Mouse (Mus musculus) NIH3T3 (cell line): ENCODE data around the gene Olfr1030.
"Not testable (repeated sequence)": the region's sequence is repeated elsewhere in the genome, so short reads cannot be mapped to it uniquely, and the experiment has no call there.

Source experiments
- DNase-seq: peaks from one replicate; pipeline ENCODE4 v3.0.0-alpha.2; 2012; ENCODE audit warnings: low read depth

Gene Olfr1030

DNA sequence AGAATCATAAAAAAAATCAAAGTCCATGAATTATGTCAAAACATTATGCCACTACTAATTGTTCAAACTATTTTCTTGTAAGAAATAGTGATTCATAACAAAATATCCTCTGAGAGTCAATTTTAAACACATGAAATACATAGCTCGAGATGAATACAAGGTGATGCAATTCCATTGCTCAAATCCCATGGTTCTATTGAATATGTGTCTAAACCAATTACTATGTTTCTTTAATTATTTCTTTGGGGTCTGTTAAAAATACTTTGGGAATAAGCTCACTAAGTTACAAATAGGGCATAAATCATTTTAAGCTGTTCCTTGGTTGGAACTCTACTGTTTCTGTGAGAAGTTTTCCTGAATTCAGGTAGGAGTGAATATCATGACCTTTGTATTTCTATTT lies at the start of gene Olfr1030:
TSS of gene Olfr1030 (plus strand) at position 301 of the 400 bp plus-strand sequence.
- no peak for DNase-seq

DNA sequence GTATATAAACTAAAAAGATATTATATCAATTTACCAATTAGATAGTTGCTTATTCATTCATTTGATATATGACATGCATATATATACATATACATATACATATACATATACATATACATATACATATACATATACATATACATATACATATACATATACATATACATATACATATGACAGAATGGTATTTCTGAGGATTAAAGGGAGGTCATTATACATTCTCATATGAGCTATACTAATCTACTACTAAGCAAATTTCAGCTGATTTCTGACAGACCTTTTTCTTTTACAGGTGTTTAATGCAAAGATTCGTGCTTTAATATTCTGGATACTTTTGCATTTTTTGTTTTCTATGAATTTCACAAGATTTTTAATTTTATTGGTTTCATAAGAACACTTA lies 28.9 kb upstream of the Olfr1030 start, which contains the start of gene Olfr1028:
TSS of gene Olfr1028 (plus strand) at position 301 of the 400 bp plus-strand sequence.
- no peak for DNase-seq

DNA sequence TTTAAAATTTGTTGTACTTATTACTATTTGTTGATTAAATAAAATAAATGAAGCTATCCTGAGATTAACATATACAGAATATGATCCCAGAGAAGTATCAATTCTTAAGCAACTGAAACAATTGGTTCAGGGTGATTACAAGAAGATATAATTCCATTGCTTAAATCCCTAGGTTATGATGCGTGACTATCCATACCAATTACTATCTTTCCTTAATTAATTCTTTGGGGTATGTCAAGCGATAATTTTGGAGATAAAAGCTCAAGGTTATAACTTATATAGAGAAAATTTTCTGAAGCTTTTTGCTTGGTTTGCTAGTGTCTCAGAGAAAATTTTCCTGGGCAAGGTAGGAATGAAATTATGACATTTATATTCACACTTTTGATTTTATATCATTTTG lies 5.5 kb upstream of the Olfr1030 start, which contains the start of gene Olfr1029:
TSS of gene Olfr1029 (plus strand) at position 301 of the 400 bp plus-strand sequence.
- DNase-seq = no peak

DNA sequence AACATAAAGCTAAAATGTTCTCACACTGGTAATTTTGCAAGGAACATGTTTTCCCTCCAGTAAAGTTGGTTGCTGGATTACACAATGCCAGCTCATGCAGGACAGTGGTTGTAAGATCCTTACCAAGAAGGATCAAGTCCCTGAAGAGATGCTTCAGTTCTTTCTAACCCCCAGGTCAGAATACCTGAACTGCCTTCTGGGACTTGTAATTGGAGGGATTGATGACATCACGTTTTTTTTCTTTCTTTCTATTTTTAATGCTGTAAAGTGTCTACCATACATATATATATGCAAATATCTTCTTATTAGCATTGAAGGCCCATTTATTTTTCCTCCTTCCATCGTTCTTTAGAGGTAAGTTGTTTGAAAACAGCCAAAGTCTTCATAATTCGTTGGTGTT lies 10.9 kb downstream of the Olfr1030 start, which contains the start of gene Olfr1031:
TSS of gene Olfr1031 (plus strand) at position 301 of the 400 bp plus-strand sequence.
- DNase-seq = no peak

DNA sequence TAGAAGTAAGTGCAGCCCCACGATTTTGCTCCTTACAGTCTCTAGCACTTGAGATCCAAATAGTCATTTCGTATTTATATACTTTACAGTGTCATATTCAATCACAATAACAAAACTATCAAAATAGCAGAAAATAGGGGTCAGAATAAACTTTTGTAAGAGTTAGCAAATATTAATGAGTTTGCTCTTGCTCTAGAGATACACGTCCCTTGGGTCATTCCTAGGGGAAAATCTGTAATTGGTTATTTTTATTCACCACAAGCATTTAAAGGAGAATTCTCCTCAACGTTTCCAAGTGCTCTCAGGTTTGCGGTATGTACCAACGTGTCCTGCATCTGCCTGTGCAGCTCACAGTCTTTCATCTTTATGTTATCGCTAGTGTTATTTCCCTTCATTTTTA lies 26.2 kb downstream of the Olfr1030 start, which contains the start of gene Olfr1032:
TSS of gene Olfr1032 (plus strand) at position 301 of the 400 bp plus-strand sequence.
- DNase-seq = no peak

- not testable (repeated sequence) for DNase-seq
These were observed 41.3 kb downstream of the Olfr1030 start, which contains the start of gene Olfr1033 for GRCm38 (mm10) chr2:86020406-86020805. TSS of gene Olfr1033 (plus strand) at chr2:86020633.

DNA sequence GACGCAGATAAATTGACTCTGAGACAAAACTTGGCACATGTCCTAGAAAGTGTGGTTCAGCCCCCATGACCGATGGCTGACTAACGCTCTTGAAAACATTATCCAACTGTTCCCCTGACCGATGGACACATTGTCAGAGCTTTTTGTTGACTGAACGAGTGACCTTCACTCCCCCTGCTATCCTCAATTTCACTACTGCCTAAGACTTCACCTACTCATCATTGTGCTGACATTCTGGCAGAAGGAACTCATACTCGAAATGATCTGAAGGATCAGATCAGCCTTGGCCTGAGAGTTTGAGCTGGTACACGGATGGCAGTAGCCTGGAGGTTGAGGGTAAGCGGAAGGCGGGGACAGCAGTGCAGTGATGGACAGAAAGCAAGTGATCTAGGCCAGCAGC lies 42.4 kb downstream of the Olfr1030 start:
- DNase-seq = not testable (repeated sequence)
